Mouse (Mus musculus) intestine, embryonic 15.5 days (tissue): Measurements from ENCODE around the gene 4933407L21Rik. TPM values are rescaled to one million over a fixed set of nuclear protein-coding genes. Genes with fewer than 3 reads are reported as not detected.

Experiments used
- ATAC-seq: fragments of 200-750 bp; cut with Nextera tagmentation; 2 replicates; pipeline ENCODE4 v1.8.0; 2017; ENCODE audit warnings: moderate TSS enrichment, moderate library complexity
- H3K27ac ChIP-seq: fragments of 300-500 bp; sonication (generic); 2 replicates; pipeline ENCODE4 v1.5.1; 2015; ENCODE audit warnings: mild to moderate bottlenecking, inconsistent platforms
- H3K27me3 ChIP-seq: fragments of 300-500 bp; sonication (generic); replicated peaks from 2 replicates; pipeline ENCODE4 v1.6.1; 2015; ENCODE audit warnings: inconsistent platforms
- H3K36me3 ChIP-seq: fragments of 300-500 bp; sonication (generic); 2 replicates; pipeline ENCODE4 v1.6.1; 2015; ENCODE audit warnings: inconsistent platforms
- H3K4me1 ChIP-seq: fragments of 300-500 bp; sonication (generic); replicated peaks from 2 replicates; pipeline ENCODE4 v1.6.1; 2015; ENCODE audit warnings: inconsistent platforms
- H3K4me2 ChIP-seq: fragments of 300-500 bp; sonication (generic); replicated peaks from 2 replicates; pipeline ENCODE4 v1.6.1; 2015; ENCODE audit warnings: mild to moderate bottlenecking, inconsistent platforms
- H3K4me3 ChIP-seq: fragments of 300-500 bp; sonication (generic); replicated peaks from 2 replicates; pipeline ENCODE4 v1.5.1; 2015; ENCODE audit warnings: inconsistent platforms
- H3K9ac ChIP-seq: fragments of 300-500 bp; sonication (generic); 2 replicates; pipeline ENCODE4 v1.6.1; 2015; ENCODE audit warnings: inconsistent platforms
- H3K9me3 ChIP-seq: fragments of 300-500 bp; sonication (generic); 2 replicates; pipeline ENCODE4 v1.6.1; 2016; ENCODE audit warnings: inconsistent platforms
- WGBS: fragments of 180-500 bp; shearing (Covaris S2); methylation state at CpG from one replicate; pipeline ENCODE4 v1.1.7; 2015; 5-methylcytosine and 5-hydroxymethylcytosine counted together
- polyA plus RNA-seq: library from polyadenylated mRNA; unstranded; fragments of >200 nt; fragmentation: Nextera tagmentation; extraction: Ambion mirVana; gene quantifications from 2 replicates; pipeline ENCODE4 v1.2.1, GENCODE M21; 2015

The 4933407L21Rik gene
- polyA plus RNA-seq, 1 experiment from 2014 or later = 0.34 TPM

DNA sequence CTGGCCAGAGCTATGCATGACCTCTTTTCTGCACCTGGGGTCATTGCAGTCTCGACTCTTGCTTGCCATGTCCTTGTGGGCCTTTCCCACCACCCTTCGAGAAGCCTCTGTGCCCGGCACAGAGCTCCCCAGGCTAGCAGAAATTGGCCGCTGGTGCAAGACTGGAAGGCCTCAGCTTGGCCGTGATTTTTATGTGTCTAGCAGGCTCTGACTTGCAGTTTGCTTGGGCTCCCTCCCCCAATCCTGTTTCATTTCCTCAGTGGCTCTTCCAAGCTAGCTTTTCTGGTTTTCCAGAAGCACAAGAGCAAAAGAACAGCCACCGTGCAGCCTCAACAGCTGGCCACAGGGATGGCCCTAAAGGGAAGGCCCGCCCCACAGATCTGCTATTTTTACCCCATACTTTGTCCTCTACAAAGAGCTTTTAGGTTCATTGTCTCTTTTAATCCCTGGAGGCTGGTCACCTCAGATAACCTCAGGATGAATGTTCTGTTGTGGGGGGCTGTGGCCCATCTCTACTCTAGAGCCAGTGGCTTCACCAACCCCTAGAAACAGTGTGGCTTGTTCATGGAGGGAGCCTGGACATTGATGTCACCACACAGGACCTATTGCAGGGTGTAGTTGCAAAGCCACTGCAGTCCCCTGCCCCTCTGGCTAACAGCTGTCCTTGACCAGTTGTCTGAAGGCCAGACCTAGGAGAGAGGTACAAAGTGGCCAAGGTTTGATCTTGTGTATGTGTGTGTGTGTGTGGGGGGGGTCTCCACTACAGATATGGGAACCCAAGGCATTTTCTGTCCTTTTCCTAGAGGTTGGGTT is 27.6 kb upstream of the 4933407L21Rik start:
- H3K27ac ChIP-seq = no peak overlapping the region
- peaks cover 57% of the 10 kb centered on the region for H3K4me1 ChIP-seq
- H3K36me3 ChIP-seq = peaks cover 13% of the 10 kb centered on the region
- no peak overlapping the region for H3K4me2 ChIP-seq
- no peaks in the 10 kb centered on the region for H3K9me3 ChIP-seq
- H3K27me3 ChIP-seq = no peaks in the 10 kb centered on the region
- WGBS = 62% methylated on average over 7 of the region's 7 CpGs
- no peak for ATAC-seq
- H3K9ac ChIP-seq = no peak overlapping the region
- no peak overlapping the region for H3K4me3 ChIP-seq

DNA sequence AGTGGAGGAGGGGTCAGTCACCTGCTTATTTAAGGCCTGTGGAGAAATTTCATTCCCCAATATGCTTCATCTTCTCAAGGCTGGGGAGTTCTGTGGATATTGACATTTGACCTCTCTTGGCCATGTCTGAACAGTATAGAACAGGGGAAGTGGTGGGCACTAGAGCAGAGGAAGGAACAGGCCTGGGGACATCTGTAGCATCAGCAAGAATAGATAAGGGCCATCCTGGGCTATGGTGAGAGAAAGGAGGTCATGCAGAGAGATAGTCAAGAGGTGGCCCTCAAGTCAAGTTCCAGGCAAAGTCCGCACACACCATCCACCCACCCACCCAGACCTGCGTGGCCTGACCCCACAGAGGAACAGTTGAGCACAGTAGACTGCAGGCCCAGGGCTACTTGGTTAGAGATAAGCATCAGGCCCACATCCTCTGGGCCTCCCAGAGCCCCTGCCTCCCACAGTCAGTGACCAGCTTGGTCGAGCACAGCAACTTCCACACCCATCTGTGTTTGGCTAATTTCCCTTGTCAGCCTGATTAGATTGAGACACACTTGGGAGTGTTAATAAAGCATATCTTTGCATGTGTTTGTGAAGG is 26.7 kb upstream of the 4933407L21Rik start:
- H3K27ac ChIP-seq = 0 out of 2 replicates have a peak overlapping the region, but pooled peaks have one; percentile 7
- peak; percentile 15; the same call in 1 of the 2 replicates for ATAC-seq
- peaks cover 49% of the 10 kb centered on the region for H3K4me1 ChIP-seq
- no peaks in the 10 kb centered on the region for H3K27me3 ChIP-seq
- H3K9ac ChIP-seq = no peak overlapping the region
- no peak overlapping the region for H3K4me3 ChIP-seq
- H3K9me3 ChIP-seq = no peaks in the 10 kb centered on the region
- no peak overlapping the region for H3K4me2 ChIP-seq
- WGBS = 56% methylated on average over 3 of the region's 3 CpGs
- H3K36me3 ChIP-seq = peaks cover 22% of the 10 kb centered on the region

DNA sequence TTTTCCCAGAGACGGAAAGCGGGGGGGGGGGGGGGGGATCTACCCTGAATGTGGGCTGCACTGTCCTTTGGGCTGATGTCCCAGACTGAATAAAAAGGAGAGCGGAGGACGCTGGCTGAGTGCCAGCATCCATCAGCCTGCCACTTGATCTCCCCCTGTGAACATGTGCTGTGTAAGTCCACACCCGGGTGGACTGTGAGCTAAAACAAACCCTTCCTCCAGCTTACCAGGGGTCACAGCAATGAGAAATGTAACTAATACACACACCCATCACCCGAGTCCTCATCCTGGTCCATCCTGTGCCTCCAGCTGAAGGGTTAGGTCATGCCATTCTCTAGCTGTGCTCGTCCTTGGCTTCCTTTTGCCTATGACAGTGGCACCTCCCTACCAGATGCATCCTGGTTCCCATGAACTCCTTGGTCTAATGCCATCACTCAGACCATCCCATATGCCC is 26.1 kb upstream of the 4933407L21Rik start:
- Histone ChIP-seq H3K9me3 (no peaks in the 10 kb centered on the region), H3K4me1 (peaks cover 44% of the 10 kb centered on the region), H3K27ac (0 out of 2 replicates have a peak overlapping the region, but pooled peaks have one; percentile 7), H3K4me2 (no peak overlapping the region), H3K27me3 (no peaks in the 10 kb centered on the region), H3K9ac (no peak overlapping the region), H3K4me3 (no peak overlapping the region), H3K36me3 (peaks cover 23% of the 10 kb centered on the region)
- WGBS = 43% methylated on average over 7 of the region's 7 CpGs
- ATAC-seq = peak; percentile 57

DNA sequence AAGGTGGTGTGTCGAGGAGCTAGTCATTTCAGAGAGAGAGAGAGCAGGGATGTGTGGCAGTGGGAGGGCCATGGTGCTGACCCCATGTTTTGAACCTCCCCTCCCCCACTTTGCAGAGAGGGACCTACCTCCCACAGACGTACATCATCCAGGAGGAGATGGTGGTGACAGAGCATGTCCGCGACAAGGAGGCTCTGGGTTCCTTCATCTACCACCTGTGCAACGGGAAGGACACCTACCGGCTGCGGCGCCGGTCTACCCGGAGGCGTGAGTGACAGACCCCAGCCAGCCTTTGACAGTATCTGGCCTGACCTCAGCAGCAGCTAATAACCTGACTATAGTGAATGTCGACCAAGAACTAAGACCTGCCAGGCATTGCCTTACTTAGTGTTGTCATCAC is 21.4 kb upstream of the 4933407L21Rik start:
- Histone ChIP-seq H3K4me1 (peaks cover 10% of the 10 kb centered on the region), H3K27me3 (no peaks in the 10 kb centered on the region), H3K36me3 (peaks cover 32% of the 10 kb centered on the region), H3K27ac (no peak overlapping the region), H3K9ac (no peak overlapping the region), H3K9me3 (no peaks in the 10 kb centered on the region), H3K4me3 (no peak overlapping the region), H3K4me2 (no peak overlapping the region)
- 88% methylated on average over 12 of the region's 12 CpGs for WGBS
- no peak for ATAC-seq

DNA sequence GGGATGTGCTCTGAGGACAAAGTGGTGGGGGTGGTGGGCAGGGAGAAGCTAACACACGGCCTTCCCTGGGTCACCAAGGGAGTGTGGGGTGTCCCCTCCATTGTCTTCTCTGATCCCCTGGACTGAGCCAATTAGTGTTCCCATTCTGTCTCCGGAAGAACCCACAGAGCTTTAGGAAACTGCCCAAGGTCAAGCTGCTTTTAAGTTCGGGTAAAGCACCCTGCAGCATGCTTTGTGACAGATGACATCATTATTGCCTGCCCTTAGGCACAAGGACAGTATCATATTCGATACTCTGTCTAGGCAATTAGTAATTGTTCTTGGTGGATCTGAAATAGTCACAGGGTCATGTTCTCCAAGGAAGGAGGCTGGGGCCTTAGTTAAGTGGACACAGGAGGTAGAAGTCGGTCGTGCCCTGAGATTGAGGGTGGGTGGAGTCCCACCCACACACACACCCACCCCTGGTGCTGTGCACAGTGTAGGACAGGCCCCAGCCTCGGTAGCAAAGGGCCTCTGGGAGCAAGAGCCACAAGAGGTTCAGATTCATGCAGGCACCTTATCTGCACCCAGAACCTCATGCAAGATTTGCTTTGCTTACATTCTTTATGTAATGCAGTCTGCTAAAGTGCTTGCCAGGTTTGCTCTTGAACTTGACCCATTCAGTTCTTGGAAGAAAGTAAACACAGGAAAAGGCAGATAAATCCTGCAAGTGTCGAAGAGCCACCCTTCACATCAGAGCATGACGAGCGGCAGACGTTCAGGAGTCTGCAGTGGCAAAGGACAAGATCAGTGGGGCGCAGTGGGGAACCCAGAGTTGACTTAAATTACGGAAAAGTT is 19.3 kb upstream of the 4933407L21Rik start:
- no peak overlapping the region for H3K27ac ChIP-seq
- H3K4me3 ChIP-seq = no peak overlapping the region
- no peak overlapping the region for H3K9ac ChIP-seq
- H3K4me2 ChIP-seq = no peak overlapping the region
- no peaks in the 10 kb centered on the region for H3K27me3 ChIP-seq
- no peaks in the 10 kb centered on the region for H3K9me3 ChIP-seq
- peak; percentile 42; the same call in 1 of the 2 replicates for ATAC-seq
- WGBS = 32% methylated on average over 13 of the region's 13 CpGs
- H3K4me1 ChIP-seq = 0 out of 2 replicates have a peak, but pooled peaks cover 5% of the 10 kb centered on the region
- H3K36me3 ChIP-seq = peaks cover 32% of the 10 kb centered on the region

DNA sequence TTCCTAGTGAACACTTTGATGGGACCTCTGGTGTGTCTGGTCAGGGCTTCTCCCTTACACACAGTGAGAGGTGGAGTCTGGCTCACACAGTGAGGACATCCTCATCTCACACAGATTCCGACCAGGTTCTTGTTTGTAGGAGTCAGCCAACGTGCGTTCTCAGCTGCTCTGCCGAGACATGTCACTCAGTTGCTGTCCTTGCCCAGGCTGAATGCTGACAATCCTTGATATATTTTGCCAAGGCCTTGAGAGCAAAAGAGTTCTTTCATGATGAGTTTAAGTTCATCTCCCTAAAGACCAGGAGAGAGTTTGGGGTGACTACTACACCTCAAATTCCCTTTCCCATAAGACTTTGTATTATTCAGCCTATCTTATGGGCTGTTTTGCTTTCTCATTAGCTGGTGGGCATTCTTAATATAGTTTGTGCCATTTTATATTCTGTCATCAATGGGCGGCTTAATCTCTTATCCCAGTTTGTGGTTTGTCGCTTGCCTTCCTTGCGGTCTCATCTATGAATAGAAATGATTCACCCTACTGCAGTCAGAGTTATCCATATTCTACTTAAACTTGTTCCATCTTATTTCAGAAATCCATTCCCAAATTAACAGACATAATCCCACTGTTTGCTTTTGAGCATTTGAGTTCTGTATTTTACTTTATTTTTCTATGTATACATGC is 15.1 kb upstream of the 4933407L21Rik start:
- Histone ChIP-seq H3K4me2 (no peak overlapping the region), H3K36me3 (0 out of 2 replicates have a peak, but pooled peaks cover 1% of the 10 kb centered on the region), H3K27ac (no peak overlapping the region), H3K9ac (no peak overlapping the region), H3K27me3 (no peaks in the 10 kb centered on the region), H3K4me3 (no peak overlapping the region), H3K4me1 (0 out of 2 replicates have a peak, but pooled peaks cover 5% of the 10 kb centered on the region), H3K9me3 (no peaks in the 10 kb centered on the region)
- 91% methylated on average over 7 of the region's 7 CpGs for WGBS
- ATAC-seq = no peak

DNA sequence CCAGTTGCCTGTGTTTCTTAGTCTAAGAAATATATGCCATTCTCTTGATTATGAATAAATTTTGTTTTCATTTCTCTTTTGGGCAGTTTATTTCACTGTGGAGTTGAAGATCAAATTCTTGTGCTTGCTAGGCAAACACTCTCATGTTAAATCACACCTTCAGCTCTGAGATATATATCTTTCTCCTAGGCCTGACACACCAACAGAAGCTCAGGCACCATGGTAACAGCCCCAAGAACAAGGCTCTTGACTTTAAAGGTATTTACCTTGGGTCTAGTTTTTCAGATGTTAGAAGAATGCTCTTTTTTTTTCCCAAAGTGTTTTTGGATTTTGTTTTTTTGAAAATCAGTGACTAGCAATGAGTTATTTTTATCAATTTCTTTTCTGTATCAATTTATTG is 12.4 kb upstream of the 4933407L21Rik start:
- no peak overlapping the region for H3K9ac ChIP-seq
- no peaks in the 10 kb centered on the region for H3K9me3 ChIP-seq
- no peak overlapping the region for H3K27ac ChIP-seq
- H3K4me1 ChIP-seq = no peaks in the 10 kb centered on the region
- no peak overlapping the region for H3K4me2 ChIP-seq
- no peaks in the 10 kb centered on the region for H3K27me3 ChIP-seq
- no peaks in the 10 kb centered on the region for H3K36me3 ChIP-seq
- no peak for ATAC-seq
- H3K4me3 ChIP-seq = no peak overlapping the region

DNA sequence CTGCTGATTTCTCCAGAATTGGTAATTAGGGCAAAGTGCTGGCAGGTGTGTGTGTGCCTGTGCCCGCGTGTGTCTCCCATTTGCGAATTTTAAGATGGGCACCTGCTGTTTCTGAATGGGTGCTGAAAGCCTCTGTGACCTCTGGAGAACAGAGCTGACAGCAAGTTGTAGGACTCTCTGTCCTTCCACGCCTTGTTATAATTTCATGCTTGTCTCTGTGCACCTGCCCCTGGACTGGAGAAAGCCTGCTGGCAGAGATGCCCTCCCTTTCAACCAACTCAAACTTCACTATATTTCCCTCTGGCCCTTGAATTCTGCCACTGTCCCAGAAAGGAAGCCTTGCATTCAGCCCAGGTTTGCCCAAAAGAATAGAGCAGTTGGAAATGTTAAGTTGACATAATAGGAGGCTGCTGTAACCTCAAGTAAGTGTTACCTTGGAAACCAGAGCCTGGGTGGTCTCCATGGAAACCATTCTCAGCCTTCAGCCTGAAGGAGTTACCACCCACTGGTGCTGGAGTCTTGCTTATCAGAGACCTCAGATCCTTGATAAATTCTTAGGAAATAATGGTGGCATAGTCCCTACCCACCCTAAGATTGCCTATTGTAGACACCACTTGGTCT is 11.3 kb upstream of the 4933407L21Rik start:
- H3K9me3 ChIP-seq = no peaks in the 10 kb centered on the region
- H3K27me3 ChIP-seq = no peaks in the 10 kb centered on the region
- H3K4me1 ChIP-seq = no peaks in the 10 kb centered on the region
- no peak for ATAC-seq
- WGBS = 62% methylated on average over 4 of the region's 4 CpGs
- H3K9ac ChIP-seq = no peak overlapping the region
- no peak overlapping the region for H3K4me2 ChIP-seq
- H3K27ac ChIP-seq = no peak overlapping the region
- H3K4me3 ChIP-seq = no peak overlapping the region
- H3K36me3 ChIP-seq = no peaks in the 10 kb centered on the region

DNA sequence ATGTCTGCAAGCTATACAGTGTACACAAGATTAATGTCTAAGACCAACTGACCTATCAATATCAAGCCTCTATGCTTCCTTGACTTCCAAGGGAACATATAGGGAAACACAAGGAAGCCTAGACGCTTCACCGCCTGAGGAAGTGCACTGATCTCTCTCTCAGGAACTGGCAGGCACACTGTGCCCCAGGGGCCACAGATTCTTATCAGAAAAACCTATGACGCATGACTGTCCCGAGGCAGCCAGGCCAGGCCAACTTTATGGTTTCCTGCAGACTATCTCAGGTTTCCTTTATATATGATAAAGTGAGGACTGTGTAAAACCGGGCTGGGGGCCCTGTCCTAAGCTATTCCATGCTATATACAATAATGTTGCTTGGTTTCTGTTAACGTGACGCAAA is 8.7 kb upstream of the 4933407L21Rik start:
- Histone ChIP-seq H3K27me3 (no peaks in the 10 kb centered on the region), H3K9ac (no peak overlapping the region), H3K4me3 (no peak overlapping the region), H3K4me2 (no peak overlapping the region), H3K27ac (no peak overlapping the region), H3K4me1 (no peaks in the 10 kb centered on the region), H3K36me3 (no peaks in the 10 kb centered on the region), H3K9me3 (no peaks in the 10 kb centered on the region)
- ATAC-seq = peak; percentile 80
- WGBS = 63% methylated on average over 7 of the region's 7 CpGs

DNA sequence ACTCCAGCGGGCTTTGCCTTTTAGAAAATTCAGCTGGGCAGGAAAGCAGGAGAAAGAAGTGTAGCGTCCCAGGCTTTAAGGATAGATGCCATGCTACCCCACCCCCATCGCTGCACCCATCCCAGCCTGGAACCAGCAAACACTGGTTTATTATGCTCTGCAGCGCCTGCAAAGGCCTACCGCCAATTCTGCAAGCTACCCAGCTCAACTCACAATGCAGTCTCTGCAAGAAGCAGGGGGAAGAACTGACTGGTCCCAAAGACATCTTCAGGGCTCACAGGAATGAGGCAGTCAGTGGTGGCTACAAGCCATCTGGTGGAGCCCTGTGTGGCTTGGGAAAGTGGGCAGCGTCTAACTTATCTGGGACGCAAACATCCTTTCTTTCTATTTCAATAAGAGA is 6.6 kb upstream of the 4933407L21Rik start:
- Histone ChIP-seq H3K4me2 (no peak overlapping the region), H3K4me1 (no peaks in the 10 kb centered on the region), H3K27me3 (no peaks in the 10 kb centered on the region), H3K9ac (no peak overlapping the region), H3K36me3 (no peaks in the 10 kb centered on the region), H3K9me3 (no peaks in the 10 kb centered on the region), H3K4me3 (no peak overlapping the region), H3K27ac (no peak overlapping the region)
- WGBS = 82% methylated on average over 7 of the region's 7 CpGs
- ATAC-seq = no peak

DNA sequence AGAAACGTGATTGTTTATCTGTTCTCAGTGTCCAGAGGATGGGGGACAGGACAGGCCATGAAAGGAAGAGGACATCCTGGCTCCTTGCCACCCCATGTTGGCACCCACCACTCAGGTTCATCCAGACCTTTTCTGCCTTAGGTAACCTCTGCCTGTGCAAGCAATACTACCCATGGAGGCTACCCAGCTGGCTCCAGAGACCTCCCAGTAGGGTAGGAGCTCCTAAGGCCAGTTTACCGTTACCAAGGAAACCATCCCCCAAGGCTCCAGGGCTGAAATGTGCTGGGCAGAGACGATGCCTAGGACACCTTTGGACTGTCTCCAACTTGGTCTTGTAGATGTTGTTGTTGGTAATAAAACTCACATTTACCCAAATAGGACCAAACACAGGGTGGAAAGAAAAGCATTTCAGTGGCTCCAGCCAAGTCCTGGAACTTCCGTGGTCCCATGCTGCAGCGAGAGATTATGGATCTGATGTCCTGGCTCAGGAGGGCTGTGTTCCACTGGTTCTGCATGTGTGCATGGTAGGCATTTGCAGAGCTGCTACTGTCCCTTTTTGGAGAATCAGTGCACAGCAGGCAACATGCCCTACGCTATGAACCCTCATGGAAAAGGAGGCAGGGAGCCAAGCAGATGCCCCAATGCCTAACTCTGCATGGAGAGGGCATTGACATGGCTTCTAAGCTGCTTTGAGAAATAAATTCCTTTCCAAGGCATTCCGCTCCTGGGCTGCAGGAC is 6.0 kb upstream of the 4933407L21Rik start:
- H3K9me3 ChIP-seq = no peaks in the 10 kb centered on the region
- H3K9ac ChIP-seq = no peak overlapping the region
- H3K4me2 ChIP-seq = no peak overlapping the region
- H3K27me3 ChIP-seq = no peaks in the 10 kb centered on the region
- H3K4me3 ChIP-seq = no peak overlapping the region
- no peak overlapping the region for H3K27ac ChIP-seq
- H3K4me1 ChIP-seq = no peaks in the 10 kb centered on the region
- WGBS = 69% methylated on average over 7 of the region's 7 CpGs
- ATAC-seq = no peak
- no peaks in the 10 kb centered on the region for H3K36me3 ChIP-seq
